Mouse (Mus musculus) heart, postnatal 0 days (tissue): ENCODE measurements around the gene Gm45261. TPM values are rescaled to one million over a fixed set of nuclear protein-coding genes. Genes with fewer than 3 reads are reported as not detected.

Source experiments
- ATAC-seq: fragments of 200-750 bp; cut with Nextera tagmentation; 2 replicates; pipeline ENCODE4 v1.8.0; 2017; ENCODE audit warnings: low read depth, moderate number of reproducible peaks, moderate library complexity; ENCODE audit not compliant: insufficient read depth
- DNase-seq: peaks from one replicate; pipeline ENCODE4 v3.0.0-alpha.2; 2016; ENCODE audit warnings: low spot score
- H3K27ac ChIP-seq: fragments of 300-500 bp; sonication (generic); 2 replicates; pipeline ENCODE4 v1.5.1; 2014; ENCODE audit warnings: low read depth, mild to moderate bottlenecking
- H3K27me3 ChIP-seq: fragments of 300-500 bp; sonication (generic); 2 replicates; pipeline ENCODE4 v1.6.1; 2014; ENCODE audit warnings: low read length, mixed read lengths; ENCODE audit not compliant: control insufficient read depth, insufficient read depth
- H3K36me3 ChIP-seq: fragments of 300-500 bp; sonication (generic); replicated peaks from 2 replicates; pipeline ENCODE4 v1.6.1; 2014; ENCODE audit warnings: low read length, mixed read lengths; ENCODE audit not compliant: control insufficient read depth, insufficient read depth
- H3K4me1 ChIP-seq: fragments of 300-500 bp; sonication (generic); 2 replicates; pipeline ENCODE4 v1.6.1; 2014; ENCODE audit warnings: antibody characterized with exemption; ENCODE audit not compliant: control insufficient read depth, insufficient read depth
- H3K4me2 ChIP-seq: fragments of 300-500 bp; sonication (generic); 2 replicates; pipeline ENCODE4 v1.6.1; 2014; ENCODE audit warnings: low read depth, mild to moderate bottlenecking, low read length, moderate library complexity
- H3K4me3 ChIP-seq: fragments of 300-500 bp; sonication (generic); 2 replicates; pipeline ENCODE4 v1.5.1; 2014; ENCODE audit warnings: low read depth, low read length
- H3K9ac ChIP-seq: fragments of 300-500 bp; sonication (generic); replicated peaks from 2 replicates; pipeline ENCODE4 v1.6.1; 2014; ENCODE audit warnings: low read depth, low read length, mixed read lengths
- H3K9me3 ChIP-seq: fragments of 300-500 bp; sonication (generic); replicated peaks from 2 replicates; pipeline ENCODE4 v1.6.1; 2016; ENCODE audit warnings: low read length; ENCODE audit not compliant: control insufficient read depth
- CTCF ChIP-seq: IDR thresholded peaks from 2 replicates; pipeline ENCODE4 v1.5.1; 2016; ENCODE audit warnings: antibody characterized with exemption, control low read depth, low read depth
- EP300 ChIP-seq: IDR thresholded peaks from 2 replicates; pipeline ENCODE4 v1.6.1; 2016; ENCODE audit warnings: antibody characterized with exemption, low read depth
- WGBS: fragments of 180-500 bp; shearing (Covaris S2); extraction: QIAGEN DNeasy Blood & Tissue Kit; methylation state at CpG from one replicate; pipeline ENCODE4 v1.1.7; 2014; 5-methylcytosine and 5-hydroxymethylcytosine counted together
- polyA plus RNA-seq: library from polyadenylated mRNA; unstranded; fragments of >200 nt; fragmentation: Nextera tagmentation; extraction: Ambion mirVana; gene quantifications from 2 replicates; pipeline ENCODE4 v1.2.1, GENCODE M21; 2015
- total RNA-seq: library from RNA; depleted of rRNA; stranded (reverse); fragments of >200 nt; gene quantifications from 2 replicates; pipeline ENCODE4 v1.2.3, GENCODE M21; 2014; ENCODE audit warnings: low replicate concordance; rRNA removed

The Gm45261 gene
- total and polyA plus RNA-seq, 2 experiments from 2014 or later, result not detected

DNA sequence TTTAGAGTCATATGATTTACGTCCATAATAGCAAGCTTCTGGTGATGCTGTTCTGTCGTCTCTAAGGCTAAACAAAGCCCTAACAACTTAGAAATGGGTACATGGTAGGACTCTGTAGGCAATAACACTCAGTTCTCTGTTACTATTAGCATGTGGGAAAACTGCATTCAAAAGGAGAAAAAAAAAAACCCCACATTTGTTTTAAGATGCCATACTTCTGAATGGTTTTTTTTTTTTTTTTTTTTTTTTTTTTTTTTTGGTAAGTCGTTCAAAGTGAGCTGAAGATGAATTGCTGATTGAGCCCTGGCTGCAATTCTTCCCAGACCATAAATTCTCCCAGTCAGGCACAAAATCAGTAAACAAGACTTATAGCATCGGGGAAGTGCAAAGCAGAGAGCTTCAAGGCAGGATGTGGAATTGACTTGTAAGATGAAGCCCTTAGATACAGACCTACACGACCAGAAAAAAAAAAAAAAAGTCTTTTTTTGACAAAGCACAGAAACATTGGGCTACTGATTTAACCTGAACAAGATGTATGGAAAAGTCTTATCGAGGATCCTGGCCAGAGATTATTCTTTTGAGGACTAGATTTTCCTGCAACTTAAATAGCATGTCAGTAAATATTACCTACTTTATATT, 51.7 kb downstream of the Gm45261 start:
- DNase-seq, result no peak
- Histone ChIP-seq H3K27ac (no peak overlapping the region), H3K9me3 (no peaks in the 10 kb centered on the region), H3K4me2 (no peak overlapping the region), H3K36me3 (no peaks in the 10 kb centered on the region), H3K4me3 (no peak overlapping the region), H3K27me3 (no peaks in the 10 kb centered on the region), H3K9ac (no peak overlapping the region), H3K4me1 (no peaks in the 10 kb centered on the region)
- WGBS, result 52% methylated on average over 6 of the region's 6 CpGs
- no peak for TF ChIP-seq CTCF
- no peak for ATAC-seq

DNA sequence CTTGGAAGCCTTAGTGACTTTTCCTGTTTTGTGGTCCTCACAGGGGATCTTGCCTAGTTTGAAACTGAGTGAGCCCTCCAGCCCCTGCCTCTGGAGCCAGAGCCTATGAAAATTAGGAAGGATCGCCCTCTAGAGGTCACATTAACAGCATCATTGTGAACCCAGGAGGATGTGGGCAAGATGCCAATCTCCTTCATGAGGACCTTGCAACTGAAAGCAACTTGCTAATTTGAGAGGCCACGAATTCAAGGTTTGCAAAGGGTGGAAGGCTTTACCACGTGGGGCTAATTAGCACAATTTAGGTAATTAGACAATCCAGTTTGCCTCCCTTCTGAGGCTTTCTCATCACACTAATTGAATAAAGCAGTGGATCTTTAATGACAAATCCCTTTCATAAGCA, 52.7 kb downstream of the Gm45261 start:
- Histone ChIP-seq H3K4me2 (no peak overlapping the region), H3K36me3 (no peaks in the 10 kb centered on the region), H3K9ac (no peak overlapping the region), H3K27ac (no peak overlapping the region), H3K9me3 (no peaks in the 10 kb centered on the region), H3K27me3 (no peaks in the 10 kb centered on the region), H3K4me1 (no peaks in the 10 kb centered on the region), H3K4me3 (no peak overlapping the region)
- TF ChIP-seq EP300 (no peak), CTCF (peak; percentile 84)
- ATAC-seq (peak; percentile 47; the same call in 1 of the 2 replicates), DNase-seq (peak; percentile 74)
- WGBS, result 2% methylated on average over 3 of the region's 3 CpGs

DNA sequence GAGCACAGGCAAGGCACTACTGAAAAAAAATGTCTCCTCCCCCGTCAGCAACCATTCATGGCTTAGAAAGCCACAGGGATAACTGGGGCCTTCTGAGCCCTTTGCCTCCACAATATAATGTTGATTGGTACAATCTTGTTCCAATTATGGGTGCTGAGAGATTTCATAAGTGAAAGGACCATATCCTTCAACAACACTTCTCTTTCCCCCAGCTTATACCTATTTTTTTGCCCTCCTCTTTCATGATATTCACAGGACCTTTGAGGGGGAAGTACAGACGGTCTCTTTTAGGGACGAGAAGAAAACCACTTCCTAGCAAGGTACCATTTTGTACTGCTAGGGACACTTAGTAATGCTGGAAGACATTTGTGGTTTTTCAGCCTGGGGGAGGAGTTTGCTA, 57.1 kb downstream of the Gm45261 start:
- Histone ChIP-seq H3K9ac (no peak overlapping the region), H3K4me2 (no peak overlapping the region), H3K36me3 (no peaks in the 10 kb centered on the region), H3K4me1 (no peaks in the 10 kb centered on the region), H3K27me3 (no peaks in the 10 kb centered on the region), H3K27ac (no peak overlapping the region), H3K4me3 (no peak overlapping the region), H3K9me3 (no peaks in the 10 kb centered on the region)
- DNase-seq (no peak), ATAC-seq (no peak)
- TF ChIP-seq EP300 (no peak), CTCF (no peak)
- WGBS, result 69% methylated on average over 3 of the region's 3 CpGs

DNA sequence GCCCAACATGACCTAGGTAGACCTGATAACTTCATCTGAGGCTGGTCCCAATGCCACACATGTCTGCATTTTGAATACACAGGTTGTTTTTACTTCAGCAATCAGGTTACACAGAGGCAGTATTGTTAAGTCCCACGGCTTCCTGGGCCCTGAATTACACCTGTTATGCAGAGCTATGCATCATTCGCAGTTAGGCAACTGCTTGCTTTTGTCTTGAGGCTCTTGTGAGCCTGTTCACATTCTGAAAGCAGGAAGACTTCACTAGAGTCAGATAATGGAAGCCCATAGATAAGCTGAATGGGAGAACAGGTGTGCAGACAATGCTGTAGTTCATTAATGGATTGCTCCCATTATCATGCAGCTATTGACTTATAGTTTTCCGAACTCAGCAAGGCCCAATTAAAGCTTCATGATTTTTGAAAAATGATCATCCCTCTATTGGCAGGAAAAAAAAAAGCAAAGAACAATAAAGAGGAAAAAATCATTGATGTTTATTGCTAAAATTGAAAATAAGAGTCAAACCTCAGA, 57.8 kb downstream of the Gm45261 start:
- WGBS, result 83% methylated on average over 3 of the region's 3 CpGs
- ATAC-seq (no peak), DNase-seq (no peak)
- Histone ChIP-seq H3K4me2 (no peak overlapping the region), H3K9ac (no peak overlapping the region), H3K27ac (no peak overlapping the region), H3K4me1 (no peaks in the 10 kb centered on the region), H3K9me3 (no peaks in the 10 kb centered on the region), H3K27me3 (no peaks in the 10 kb centered on the region), H3K4me3 (no peak overlapping the region), H3K36me3 (no peaks in the 10 kb centered on the region)
- no peak for TF ChIP-seq CTCF
- TF ChIP-seq EP300, result no peak

DNA sequence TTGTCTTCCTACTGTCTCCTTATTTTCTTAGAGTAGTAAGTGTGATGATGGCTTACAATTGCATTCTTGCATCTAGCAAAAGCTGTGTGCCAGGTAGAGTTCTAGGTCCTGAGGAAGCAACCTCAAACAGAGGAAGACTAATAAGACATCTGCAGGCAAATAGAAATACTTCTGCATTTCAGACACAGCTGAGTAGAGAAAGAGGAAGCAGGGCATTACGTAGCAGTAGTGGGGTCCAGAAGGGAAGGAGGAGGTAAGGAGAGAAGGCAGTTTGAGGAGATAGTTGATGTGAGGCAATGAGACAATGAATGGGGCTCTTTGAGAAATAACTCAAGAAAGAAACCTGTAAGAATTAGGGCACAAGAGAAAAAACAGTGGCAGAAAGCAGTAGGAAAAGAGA, 59.3 kb downstream of the Gm45261 start:
- TF ChIP-seq EP300 (no peak), CTCF (no peak)
- 68% methylated on average over 1 of the region's 1 CpGs for WGBS
- Histone ChIP-seq H3K27ac (no peak overlapping the region), H3K4me1 (no peaks in the 10 kb centered on the region), H3K4me2 (no peak overlapping the region), H3K4me3 (no peak overlapping the region), H3K27me3 (no peaks in the 10 kb centered on the region), H3K9me3 (no peaks in the 10 kb centered on the region), H3K9ac (no peak overlapping the region), H3K36me3 (no peaks in the 10 kb centered on the region)
- no peak for DNase-seq
- no peak for ATAC-seq

Other genes with a start within 250 kb of the Gm45261 start
- gene Fam124b, start 243.0 kb downstream of the Gm45261 start, total RNA-seq, result 0.15 and 2.7 TPM in 2 replicates
- gene Fam124b, start 243.0 kb downstream of the Gm45261 start, polyA plus RNA-seq, result 0.81 and 0.86 TPM in 2 replicates
- 27.1 and 33.2 TPM in 2 replicates for gene Cul3, start 121.0 kb downstream of the Gm45261 start, total RNA-seq
- 25.2 and 27.6 TPM in 2 replicates for gene Cul3, start 121.0 kb downstream of the Gm45261 start, polyA plus RNA-seq